Mouse (Mus musculus): ENCODE measurements around the gene Gm12185. TPM values are rescaled to one million over a fixed set of nuclear protein-coding genes. Genes with fewer than 3 reads are reported as not detected.
"Not testable (repeated sequence)": the region's sequence is repeated elsewhere in the genome, so short reads cannot be mapped to it uniquely, and the experiment has no call there.

The Gm12185 gene
- not detected in 2 replicates for polyA plus RNA-seq (2015; fragmentation: Nextera tagmentation; extraction: Ambion mirVana)

DNA sequence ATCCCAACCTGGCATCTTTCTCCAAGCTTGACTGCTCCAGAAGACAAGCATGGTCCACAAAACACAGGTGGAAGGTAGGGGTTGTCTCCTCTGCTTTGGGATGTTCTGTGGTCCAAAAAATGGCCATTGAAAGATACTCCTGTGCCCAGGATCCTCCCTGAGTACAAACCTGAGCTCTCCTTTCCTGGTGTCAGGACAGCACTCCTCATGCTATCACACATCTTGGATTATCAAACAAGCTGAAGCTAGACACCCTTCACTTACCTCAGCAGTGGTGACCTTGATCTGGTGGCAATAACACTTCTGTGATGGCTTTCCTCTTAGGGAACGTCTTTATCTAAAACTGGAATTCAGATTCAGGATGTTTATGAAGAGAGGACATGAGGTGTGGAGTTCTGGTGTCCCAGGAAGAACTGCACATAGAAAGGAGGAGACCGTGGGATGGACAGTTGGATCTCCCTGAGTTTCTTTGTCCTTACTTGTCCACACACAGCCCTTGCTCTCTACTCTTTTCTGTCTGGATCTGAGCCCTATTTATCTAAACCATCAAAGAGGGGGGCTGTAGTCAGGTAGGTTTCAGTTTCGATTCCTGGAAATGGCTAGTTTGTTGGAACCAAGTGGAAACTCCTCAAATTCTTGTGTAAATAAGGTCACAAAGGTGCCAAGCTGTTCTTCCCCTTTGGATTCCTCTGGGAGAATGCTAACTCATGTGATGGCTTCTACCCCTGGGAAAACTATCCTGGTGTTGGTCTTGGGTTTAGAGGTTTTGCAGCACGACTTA lies at the start of gene Gm12185:
TSS of gene Gm12185 (minus strand) at position 487 of the 781 bp plus-strand sequence.
- WGBS = 47% methylated on average over 4 of the region's 4 CpGs
- ATAC-seq (ENCODE audit: insufficient read depth, low FRiP score); H3K4me2 ChIP-seq (ENCODE audit: low read depth, low read length); H3K9ac ChIP-seq (ENCODE audit: low read length); H3K27ac ChIP-seq (ENCODE audit: low read length); H3K36me3 ChIP-seq (ENCODE audit: control insufficient read depth, insufficient read depth, low read length); H3K4me1 ChIP-seq (ENCODE audit: control insufficient read depth, insufficient read depth, low read length); H3K27me3 ChIP-seq (ENCODE audit: control insufficient read depth, insufficient read depth, low read length); H3K9me3 ChIP-seq (replicated peaks; ENCODE audit: control insufficient read depth, low read length); H3K4me3 ChIP-seq (replicated peaks; ENCODE audit: low read length): not testable (repeated sequence)

DNA sequence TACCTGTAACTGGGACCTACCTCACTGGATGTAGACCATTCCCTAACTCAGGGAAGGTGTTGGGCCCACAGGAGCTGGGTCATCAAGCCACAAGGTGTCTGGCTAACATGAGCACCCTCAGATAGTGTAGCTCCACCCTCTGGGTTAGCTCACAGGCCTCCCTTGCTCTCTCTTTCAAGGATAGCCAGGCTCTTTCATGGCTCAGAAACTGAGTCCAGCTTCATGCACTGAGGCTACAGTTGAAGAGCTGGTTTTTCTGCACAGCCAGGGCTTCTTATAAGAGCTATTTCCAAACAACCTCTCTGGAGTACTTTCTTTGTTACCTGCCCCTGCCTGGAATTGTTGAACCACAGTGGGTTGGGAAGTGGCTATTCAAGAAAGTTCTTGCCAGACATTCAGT lies 20.0 kb upstream of the Gm12185 start:
- not testable (repeated sequence) for H3K36me3 ChIP-seq (ENCODE audit: control insufficient read depth, insufficient read depth, low read length); H3K4me1 ChIP-seq (ENCODE audit: control insufficient read depth, insufficient read depth, low read length); H3K4me2 ChIP-seq (ENCODE audit: low read depth, low read length); H3K4me3 ChIP-seq (replicated peaks; ENCODE audit: low read length); H3K9ac ChIP-seq (ENCODE audit: low read length); ATAC-seq (ENCODE audit: insufficient read depth, low FRiP score); H3K27ac ChIP-seq (ENCODE audit: low read length); H3K27me3 ChIP-seq (ENCODE audit: control insufficient read depth, insufficient read depth, low read length); H3K9me3 ChIP-seq (replicated peaks; ENCODE audit: control insufficient read depth, low read length)

DNA sequence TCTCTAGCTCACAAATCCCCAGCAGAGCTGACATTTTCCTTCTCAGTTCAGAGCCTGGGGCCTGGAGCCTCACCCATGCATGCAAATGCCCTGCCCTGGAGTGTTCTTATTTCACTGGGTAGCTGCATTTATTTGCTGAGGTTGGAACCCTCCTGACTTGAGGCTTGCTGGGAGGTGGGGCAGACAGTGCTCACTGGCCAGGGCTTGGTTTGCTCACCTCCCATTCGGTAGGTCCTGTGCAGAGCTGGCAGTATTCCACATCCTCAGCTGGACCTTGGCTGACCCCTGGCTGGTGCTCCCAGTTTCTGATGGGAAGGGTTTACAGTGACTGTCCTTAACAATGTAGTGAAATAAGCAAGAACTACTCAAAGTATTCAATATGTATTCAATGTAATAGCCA lies 14.8 kb upstream of the Gm12185 start:
- H3K4me3 ChIP-seq (replicated peaks; ENCODE audit: low read length); H3K4me2 ChIP-seq (ENCODE audit: low read depth, low read length); H3K9me3 ChIP-seq (replicated peaks; ENCODE audit: control insufficient read depth, low read length); H3K4me1 ChIP-seq (ENCODE audit: control insufficient read depth, insufficient read depth, low read length); H3K36me3 ChIP-seq (ENCODE audit: control insufficient read depth, insufficient read depth, low read length); ATAC-seq (ENCODE audit: insufficient read depth, low FRiP score); H3K27ac ChIP-seq (ENCODE audit: low read length); H3K27me3 ChIP-seq (ENCODE audit: control insufficient read depth, insufficient read depth, low read length); H3K9ac ChIP-seq (ENCODE audit: low read length): not testable (repeated sequence)
- WGBS = 11% methylated on average over 1 of the region's 1 CpGs

DNA sequence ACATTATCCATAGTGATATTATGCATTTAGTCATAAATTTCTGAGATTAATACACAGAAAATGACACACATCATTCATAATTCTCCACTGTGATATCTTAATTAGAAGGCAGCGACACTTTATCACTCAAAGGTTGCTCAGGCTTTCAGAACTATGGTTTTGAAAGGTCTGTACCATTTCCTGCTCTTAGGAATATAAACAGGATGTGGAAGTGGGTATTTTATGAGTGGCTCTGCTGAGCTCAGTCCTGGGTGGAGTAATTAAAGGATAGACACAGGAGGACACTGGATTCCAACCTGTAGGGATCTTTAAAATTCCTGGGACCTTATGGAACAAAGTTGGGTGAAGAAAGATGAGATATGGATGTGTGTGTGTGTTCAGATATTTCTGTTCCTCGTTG lies 14.3 kb upstream of the Gm12185 start:
- H3K4me2 ChIP-seq (ENCODE audit: low read depth, low read length); H3K4me1 ChIP-seq (ENCODE audit: control insufficient read depth, insufficient read depth, low read length); H3K9ac ChIP-seq (ENCODE audit: low read length); H3K9me3 ChIP-seq (replicated peaks; ENCODE audit: control insufficient read depth, low read length); H3K27ac ChIP-seq (ENCODE audit: low read length); ATAC-seq (ENCODE audit: insufficient read depth, low FRiP score); H3K36me3 ChIP-seq (ENCODE audit: control insufficient read depth, insufficient read depth, low read length); H3K27me3 ChIP-seq (ENCODE audit: control insufficient read depth, insufficient read depth, low read length); H3K4me3 ChIP-seq (replicated peaks; ENCODE audit: low read length): not testable (repeated sequence)
- WGBS = 65% methylated on average over 2 of the region's 2 CpGs

DNA sequence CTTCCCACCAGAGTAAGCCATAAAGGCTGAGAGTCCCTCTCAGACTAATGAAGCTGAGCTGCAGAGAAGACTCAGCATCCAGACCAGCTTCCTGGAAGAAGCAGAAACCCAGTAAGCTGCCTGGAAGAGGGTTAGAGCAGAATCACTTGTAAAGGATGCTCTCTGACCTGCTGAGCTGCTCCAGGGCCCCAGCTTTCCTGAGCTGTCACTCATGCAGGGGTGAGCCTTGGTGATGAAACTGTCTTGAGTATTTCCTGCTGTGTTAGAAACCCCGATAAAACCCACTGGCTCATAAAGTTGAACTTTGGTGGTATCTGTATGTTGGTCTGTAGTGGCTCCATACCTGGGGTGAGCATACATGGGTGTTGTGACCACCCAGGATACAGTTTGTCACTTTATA lies 8.4 kb upstream of the Gm12185 start:
- not testable (repeated sequence) for H3K9ac ChIP-seq (ENCODE audit: low read length); H3K36me3 ChIP-seq (ENCODE audit: control insufficient read depth, insufficient read depth, low read length); H3K4me2 ChIP-seq (ENCODE audit: low read depth, low read length); H3K4me1 ChIP-seq (ENCODE audit: control insufficient read depth, insufficient read depth, low read length); H3K4me3 ChIP-seq (replicated peaks; ENCODE audit: low read length); ATAC-seq (ENCODE audit: insufficient read depth, low FRiP score); H3K27me3 ChIP-seq (ENCODE audit: control insufficient read depth, insufficient read depth, low read length); H3K9me3 ChIP-seq (replicated peaks; ENCODE audit: control insufficient read depth, low read length); H3K27ac ChIP-seq (ENCODE audit: low read length)
- 81% methylated on average over 1 of the region's 1 CpGs for WGBS

DNA sequence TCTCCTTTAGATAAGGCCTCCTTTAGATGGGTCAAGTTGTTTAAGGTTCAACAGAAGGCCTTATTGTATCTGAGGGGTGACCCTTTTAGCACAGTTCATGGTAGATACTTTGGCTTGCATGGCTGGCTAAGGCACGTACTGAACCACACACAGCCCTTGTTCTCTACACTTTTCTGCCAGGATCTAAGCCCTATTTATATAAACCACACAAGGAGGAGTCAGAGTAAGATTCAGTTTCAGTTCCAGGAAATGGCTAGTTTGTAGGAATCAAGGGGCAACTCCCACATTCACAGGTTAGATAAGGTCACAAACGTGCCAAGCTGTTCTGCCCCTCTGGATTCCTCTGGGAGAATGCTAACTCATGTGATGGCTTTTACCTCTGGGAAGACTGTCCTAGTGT lies 2.0 kb upstream of the Gm12185 start, which contains the start of gene Tgtp1:
TSS of gene Tgtp1 (minus strand) at position 155 of the 400 bp plus-strand sequence.
- not testable (repeated sequence) for ATAC-seq (ENCODE audit: insufficient read depth, low FRiP score)
- WGBS = 21% methylated on average over 2 of the region's 2 CpGs

DNA sequence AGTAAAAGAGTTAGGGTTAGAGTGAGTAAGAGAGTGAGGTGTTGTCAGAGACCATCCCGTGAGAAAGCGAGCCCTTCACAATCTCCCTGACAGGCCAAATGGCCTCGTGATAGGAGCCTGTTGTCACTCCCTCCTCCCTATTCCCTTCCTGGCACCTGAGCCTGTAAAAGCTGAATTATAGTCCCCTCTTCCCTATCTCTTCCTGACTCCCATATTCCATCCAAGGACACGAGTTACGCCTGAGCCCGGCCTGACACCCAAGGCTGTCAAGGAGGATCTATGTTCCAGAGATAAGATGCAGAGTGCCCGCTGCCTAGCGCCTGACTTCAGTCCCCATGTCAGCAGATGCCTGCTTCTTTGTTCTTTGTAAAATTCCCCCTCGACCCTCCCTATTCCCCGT lies 1.3 kb upstream of the Gm12185 start:
- not testable (repeated sequence) for H3K4me1 ChIP-seq (ENCODE audit: control insufficient read depth, insufficient read depth, low read length); H3K4me3 ChIP-seq (replicated peaks; ENCODE audit: low read length); H3K9me3 ChIP-seq (replicated peaks; ENCODE audit: control insufficient read depth, low read length); H3K9ac ChIP-seq (ENCODE audit: low read length); ATAC-seq (ENCODE audit: insufficient read depth, low FRiP score); H3K27me3 ChIP-seq (ENCODE audit: control insufficient read depth, insufficient read depth, low read length); H3K4me2 ChIP-seq (ENCODE audit: low read depth, low read length); H3K27ac ChIP-seq (ENCODE audit: low read length); H3K36me3 ChIP-seq (ENCODE audit: control insufficient read depth, insufficient read depth, low read length)
- WGBS = 35% methylated on average over 10 of the region's 10 CpGs

More for the DNA sequence above, 2.0 kb upstream of the Gm12185 start, which contains the start of gene Tgtp1:
- not testable (repeated sequence) for H3K9me3 ChIP-seq (replicated peaks; ENCODE audit: control insufficient read depth, low read length); H3K27ac ChIP-seq (ENCODE audit: low read length); H3K9ac ChIP-seq (ENCODE audit: low read length); H3K27me3 ChIP-seq (ENCODE audit: control insufficient read depth, insufficient read depth, low read length); H3K4me3 ChIP-seq (replicated peaks; ENCODE audit: low read length); H3K4me1 ChIP-seq (ENCODE audit: control insufficient read depth, insufficient read depth, low read length); H3K4me2 ChIP-seq (ENCODE audit: low read depth, low read length); H3K36me3 ChIP-seq (ENCODE audit: control insufficient read depth, insufficient read depth, low read length)

DNA sequence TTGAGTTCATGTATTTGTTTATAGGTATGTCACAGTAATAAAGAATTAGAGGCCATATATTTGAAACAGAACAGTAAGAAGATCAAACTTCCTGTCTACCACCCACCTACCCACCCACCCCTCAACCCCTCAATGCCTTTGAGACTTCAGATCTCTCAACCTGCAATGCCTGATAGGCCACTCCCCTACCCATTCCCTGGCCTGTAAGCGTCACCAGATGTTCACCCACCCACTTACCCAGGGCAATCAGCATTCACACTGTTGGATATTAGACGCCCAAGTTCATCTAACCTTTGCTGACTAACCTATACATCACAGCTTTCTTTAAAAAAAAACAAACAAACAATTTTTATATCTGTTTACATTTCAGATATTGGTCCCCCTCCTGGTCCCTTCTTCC lies 2.0 kb downstream of the Gm12185 start:
- H3K36me3 ChIP-seq (ENCODE audit: control insufficient read depth, insufficient read depth, low read length); H3K27me3 ChIP-seq (ENCODE audit: control insufficient read depth, insufficient read depth, low read length); H3K4me1 ChIP-seq (ENCODE audit: control insufficient read depth, insufficient read depth, low read length); H3K4me2 ChIP-seq (ENCODE audit: low read depth, low read length); ATAC-seq (ENCODE audit: insufficient read depth, low FRiP score); H3K27ac ChIP-seq (ENCODE audit: low read length); H3K4me3 ChIP-seq (replicated peaks; ENCODE audit: low read length); H3K9me3 ChIP-seq (replicated peaks; ENCODE audit: control insufficient read depth, low read length); H3K9ac ChIP-seq (ENCODE audit: low read length): not testable (repeated sequence)
- 64% methylated on average over 2 of the region's 2 CpGs for WGBS

DNA sequence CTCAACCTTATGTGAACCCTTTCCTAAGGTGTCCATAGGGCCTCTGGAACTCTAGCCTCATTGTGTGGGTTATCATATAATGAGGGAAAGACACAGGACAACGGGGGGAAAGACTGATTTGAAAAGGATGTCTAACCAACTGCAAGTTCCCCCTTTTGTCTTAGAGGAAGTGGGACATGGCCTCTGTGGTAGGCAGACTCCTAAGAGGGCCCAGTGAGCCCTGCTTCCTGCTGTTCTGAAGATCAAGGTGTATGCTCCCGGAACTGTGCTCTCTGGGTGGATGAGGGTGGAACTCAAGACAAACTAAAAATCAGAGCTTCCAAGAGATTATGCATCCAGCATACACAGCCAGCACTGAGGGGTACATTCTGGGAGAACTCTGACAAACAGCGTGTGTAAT lies 3.8 kb downstream of the Gm12185 start:
- H3K27ac ChIP-seq (ENCODE audit: low read length); H3K4me2 ChIP-seq (ENCODE audit: low read depth, low read length); H3K4me1 ChIP-seq (ENCODE audit: control insufficient read depth, insufficient read depth, low read length); ATAC-seq (ENCODE audit: insufficient read depth, low FRiP score); H3K9ac ChIP-seq (ENCODE audit: low read length); H3K9me3 ChIP-seq (replicated peaks; ENCODE audit: control insufficient read depth, low read length); H3K36me3 ChIP-seq (ENCODE audit: control insufficient read depth, insufficient read depth, low read length); H3K4me3 ChIP-seq (replicated peaks; ENCODE audit: low read length); H3K27me3 ChIP-seq (ENCODE audit: control insufficient read depth, insufficient read depth, low read length): not testable (repeated sequence)
- 73% methylated on average over 2 of the region's 3 CpGs for WGBS
